Mouse (Mus musculus): ENCODE results near the gene Cfap74.

DNA sequence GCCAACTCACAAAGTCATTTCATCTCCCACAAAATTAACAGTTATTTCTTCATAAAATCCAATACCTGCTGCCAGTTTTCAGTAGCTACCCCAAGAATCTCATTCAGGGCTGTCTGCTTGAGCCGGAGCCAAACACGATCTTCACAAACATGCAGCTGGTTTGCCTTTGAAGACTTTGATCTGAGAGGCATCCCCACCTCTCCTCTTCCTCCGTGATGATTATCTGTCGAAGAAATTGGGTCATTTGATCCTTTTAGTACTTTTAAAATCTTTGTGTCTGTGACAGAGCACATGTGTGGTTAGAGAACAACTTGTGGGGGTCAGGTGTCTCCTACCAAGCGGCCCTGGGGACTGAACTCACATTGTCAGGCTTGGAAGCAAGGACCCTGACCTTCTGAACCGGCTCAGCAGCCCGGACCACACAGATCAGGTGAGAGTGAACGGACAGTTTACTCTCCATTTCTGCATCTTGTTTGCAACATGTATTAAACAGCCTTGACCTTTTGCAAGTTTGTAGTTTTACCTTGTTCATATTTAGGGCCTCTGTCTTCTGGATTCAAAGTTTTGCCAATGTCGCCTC lies 5.8 kb downstream of the Cfap74 start:
- TF ChIP-seq CTCF (IDR thresholded peaks at IDR 0.05; ENCODE audit: borderline replicate concordance, extremely low read depth, insufficient read depth, insufficient read length): no peak
- no peak for TF ChIP-seq POLR2A (IDR thresholded peaks at IDR 0.05; ENCODE audit: borderline replicate concordance, extremely low read depth, insufficient read depth, insufficient read length, poor library complexity, severe bottlenecking)
